Mouse (Mus musculus) hindbrain, postnatal 0 days (tissue): ENCODE data around the gene Nek8. TPM values are rescaled to one million over a fixed set of nuclear protein-coding genes. Genes with fewer than 3 reads are reported as not detected.
"Not testable (repeated sequence)": the region's sequence is repeated elsewhere in the genome, so short reads cannot be mapped to it uniquely, and the experiment has no call there.

Source experiments
- ATAC-seq: fragments of 200-750 bp; cut with Nextera tagmentation; 2 replicates; pipeline ENCODE4 v1.8.0; 2017; ENCODE audit warnings: mild to moderate bottlenecking, moderate TSS enrichment, moderate library complexity
- DNase-seq: peaks from one replicate; pipeline ENCODE4 v3.0.0-alpha.2; 2015; ENCODE audit warnings: low spot score
- H3K27ac ChIP-seq: fragments of 300-500 bp; sonication (generic); 2 replicates; pipeline ENCODE4 v1.5.1; 2014; ENCODE audit warnings: mild to moderate bottlenecking
- H3K27me3 ChIP-seq: fragments of 300-500 bp; sonication (generic); 2 replicates; pipeline ENCODE4 v1.6.1; 2014; ENCODE audit warnings: low read length, mixed read lengths; ENCODE audit not compliant: insufficient read depth
- H3K36me3 ChIP-seq: fragments of 300-500 bp; sonication (generic); 2 replicates; pipeline ENCODE4 v1.6.1; 2014; ENCODE audit warnings: low read length, mixed read lengths; ENCODE audit not compliant: insufficient read depth
- H3K4me1 ChIP-seq: fragments of 300-500 bp; sonication (generic); 2 replicates; pipeline ENCODE4 v1.6.1; 2014; ENCODE audit warnings: antibody characterized with exemption, low read length, mixed read lengths; ENCODE audit not compliant: insufficient read depth
- H3K4me2 ChIP-seq: fragments of 300-500 bp; sonication (generic); 2 replicates; pipeline ENCODE4 v1.6.1; 2014; ENCODE audit warnings: low read depth, mild to moderate bottlenecking, low read length, moderate library complexity, mixed read lengths
- H3K4me3 ChIP-seq: fragments of 300-500 bp; sonication (generic); 2 replicates; pipeline ENCODE4 v1.5.1; 2014; ENCODE audit warnings: low read length
- H3K9ac ChIP-seq: fragments of 300-500 bp; sonication (generic); replicated peaks from 2 replicates; pipeline ENCODE4 v1.6.1; 2014; ENCODE audit warnings: mild to moderate bottlenecking, low read length, moderate library complexity, mixed read lengths
- H3K9me3 ChIP-seq: fragments of 300-500 bp; sonication (generic); 2 replicates; pipeline ENCODE4 v1.6.1; 2016; ENCODE audit warnings: low read length, mixed read lengths
- CTCF ChIP-seq: IDR thresholded peaks from 2 replicates; pipeline ENCODE4 v1.5.1; 2016; ENCODE audit warnings: antibody characterized with exemption, control low read depth, low read depth
- WGBS: fragments of 180-500 bp; shearing (Covaris S2); extraction: QIAGEN DNeasy Blood & Tissue Kit; methylation state at CpG from one replicate; pipeline ENCODE4 v1.1.7; 2014; 5-methylcytosine and 5-hydroxymethylcytosine counted together
- polyA plus RNA-seq: library from polyadenylated mRNA; unstranded; fragments of >200 nt; fragmentation: Nextera tagmentation; extraction: Ambion mirVana; gene quantifications from 2 replicates; pipeline ENCODE4 v1.2.1, GENCODE M21; 2015
- total RNA-seq: library from RNA; depleted of rRNA; stranded (reverse); fragments of >200 nt; gene quantifications from 2 replicates; pipeline ENCODE4 v1.2.3, GENCODE M21; 2014

Gene Nek8
- total and polyA plus RNA-seq, 2 experiments from 2014 or later, result 7.3 to 11.8 TPM

DNA sequence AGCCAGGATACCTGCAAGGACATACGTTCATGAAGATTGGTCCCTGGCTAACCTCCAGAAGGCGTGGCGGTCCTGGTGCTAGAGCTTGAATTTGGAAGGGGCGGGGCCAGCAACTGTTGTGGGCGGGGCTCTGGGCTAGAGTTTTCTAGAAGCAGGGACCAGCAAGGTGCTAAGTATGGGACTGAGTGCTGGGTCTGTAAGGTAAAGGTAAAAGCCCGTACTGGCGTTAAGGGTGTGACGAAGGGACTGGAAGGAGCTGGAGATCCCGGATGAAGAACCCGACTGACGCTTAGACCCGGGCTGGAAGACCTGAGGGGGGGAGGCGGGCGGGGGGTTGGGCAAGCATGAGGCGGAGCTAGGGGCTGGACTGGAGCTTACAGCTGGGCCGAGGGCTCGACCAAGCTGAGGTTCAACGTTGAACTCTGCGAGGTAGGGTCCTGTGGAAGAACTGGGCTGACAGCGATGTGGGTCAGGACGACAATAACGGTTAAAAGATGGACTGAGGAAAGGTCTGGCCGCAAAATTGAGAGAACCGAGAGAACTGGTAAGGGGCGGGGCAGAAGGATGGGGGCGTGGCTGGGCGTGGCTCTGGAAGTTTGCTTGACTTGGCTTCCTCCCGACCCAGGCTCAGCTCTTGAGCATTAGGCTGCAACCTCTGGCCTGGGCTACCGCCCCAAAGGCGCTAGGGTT is 18.1 kb upstream of the Nek8 start:
- Histone ChIP-seq H3K4me3 (peak overlapping the region; percentile 36), H3K9me3 (no peaks in the 10 kb centered on the region), H3K36me3 (peaks cover 18% of the 10 kb centered on the region; the same call in 1 of the 2 replicates), H3K27me3 (no peaks in the 10 kb centered on the region), H3K9ac (peak overlapping the region; percentile 41), H3K4me2 (peak overlapping the region; percentile 58), H3K27ac (no peak overlapping the region), H3K4me1 (peaks cover 9% of the 10 kb centered on the region; the same call in 1 of the 2 replicates)
- ATAC-seq, result peak; percentile 71
- peak; percentile 68 for DNase-seq
- 4% methylated on average over 30 of the region's 30 CpGs for WGBS
- TF ChIP-seq CTCF, result no peak

- H3K9me3 ChIP-seq, result no peaks in the 10 kb centered on the region
- no peak within 1 kb of the TSS for H3K27ac ChIP-seq
- H3K4me1 ChIP-seq, result peaks cover 11% of the 10 kb centered on the region; the same call in 1 of the 2 replicates
- H3K9ac ChIP-seq, result no peak within 1 kb of the TSS
- ATAC-seq, result no peak
- no peaks in the 10 kb centered on the region for H3K27me3 ChIP-seq
- TF ChIP-seq CTCF, result no peak
- DNase-seq, result no peak
- 71% methylated on average over 1 of the region's 1 CpGs for WGBS
- H3K4me3 ChIP-seq, result peak within 1 kb of the TSS; percentile 36
- peaks cover 18% of the 10 kb centered on the region; the same call in 1 of the 2 replicates for H3K36me3 ChIP-seq
- peak within 1 kb of the TSS; percentile 58 for H3K4me2 ChIP-seq
Observed at GRCm38 (mm10) chr11:78193113-78193512, 16.6 kb upstream of the Nek8 start, which contains the start of gene Proca1. TSS of gene Proca1 (plus strand) at chr11:78193392.

DNA sequence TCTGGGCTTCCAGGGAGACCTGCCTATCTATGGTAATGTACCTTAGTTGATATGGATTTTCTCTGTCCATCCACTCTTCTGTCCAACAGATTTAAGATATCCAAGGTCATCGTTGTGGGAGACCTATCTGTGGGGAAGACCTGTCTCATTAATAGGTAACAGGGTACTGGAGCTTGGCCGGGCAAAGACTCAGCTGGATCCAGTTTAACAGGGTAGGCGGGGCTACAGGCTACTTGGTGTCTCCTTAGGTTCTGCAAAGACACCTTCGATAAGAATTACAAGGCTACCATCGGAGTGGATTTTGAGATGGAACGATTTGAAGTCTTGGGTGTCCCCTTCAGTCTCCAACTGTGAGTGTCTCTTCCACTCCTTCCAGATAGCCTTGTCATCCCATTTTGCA is 13.6 kb upstream of the Nek8 start:
- Histone ChIP-seq H3K4me2 (peak overlapping the region; percentile 72), H3K9me3 (no peaks in the 10 kb centered on the region), H3K27ac (peak overlapping the region; percentile 95; the same call in 1 of the 2 replicates), H3K36me3 (peaks cover 18% of the 10 kb centered on the region; the same call in 1 of the 2 replicates), H3K4me1 (peaks cover 11% of the 10 kb centered on the region; the same call in 1 of the 2 replicates), H3K4me3 (peak overlapping the region; percentile 69; the same call in 1 of the 2 replicates), H3K9ac (peak overlapping the region; percentile 93; the same call in 1 of the 2 replicates), H3K27me3 (no peaks in the 10 kb centered on the region)
- no peak for TF ChIP-seq CTCF
- ATAC-seq (no peak), DNase-seq (no peak)
- 70% methylated on average over 6 of the region's 6 CpGs for WGBS

- H3K4me1 ChIP-seq, result 0 out of 2 replicates have a peak, but pooled peaks cover 6% of the 10 kb centered on the region
- WGBS, result under 1% methylated on average over 36 of the region's 42 CpGs
- H3K9ac ChIP-seq, result peak overlapping the region; percentile 93
- peak overlapping the region; percentile 72 for H3K4me2 ChIP-seq
- H3K36me3 ChIP-seq, result peaks cover 18% of the 10 kb centered on the region; the same call in 1 of the 2 replicates
- peak overlapping the region; percentile 69 for H3K4me3 ChIP-seq
- peak; percentile 88 for DNase-seq
- ATAC-seq, result peak; percentile 83
- H3K27me3 ChIP-seq, result no peaks in the 10 kb centered on the region
- peak overlapping the region; percentile 95 for H3K27ac ChIP-seq
- no peak for TF ChIP-seq CTCF
- H3K9me3 ChIP-seq, result no peaks in the 10 kb centered on the region
Observed at GRCm38 (mm10) chr11:78189234-78190040, 13.0 kb upstream of the Nek8 start.

- under 1% methylated on average over 77 of the region's 80 CpGs for WGBS
- peak; percentile 84 for ATAC-seq
- peak within 1 kb of the TSS; percentile 93 for H3K9ac ChIP-seq
- no peaks in the 10 kb centered on the region for H3K27me3 ChIP-seq
- peak within 1 kb of the TSS; percentile 95 for H3K27ac ChIP-seq
- DNase-seq, result peak; percentile 87
- no peaks in the 10 kb centered on the region for H3K9me3 ChIP-seq
- peak within 1 kb of the TSS; percentile 72 for H3K4me2 ChIP-seq
- peaks cover 18% of the 10 kb centered on the region; the same call in 1 of the 2 replicates for H3K36me3 ChIP-seq
- H3K4me3 ChIP-seq, result peak within 1 kb of the TSS; percentile 69
- 0 out of 2 replicates have a peak, but pooled peaks cover 6% of the 10 kb centered on the region for H3K4me1 ChIP-seq
- TF ChIP-seq CTCF, result peak; percentile 11; the same call in 1 of the 2 replicates
Observed at GRCm38 (mm10) chr11:78188331-78189233, 12.1 kb upstream of the Nek8 start, which contains the start of gene Rab34. TSS of gene Rab34 (plus strand) at chr11:78188430.

DNA sequence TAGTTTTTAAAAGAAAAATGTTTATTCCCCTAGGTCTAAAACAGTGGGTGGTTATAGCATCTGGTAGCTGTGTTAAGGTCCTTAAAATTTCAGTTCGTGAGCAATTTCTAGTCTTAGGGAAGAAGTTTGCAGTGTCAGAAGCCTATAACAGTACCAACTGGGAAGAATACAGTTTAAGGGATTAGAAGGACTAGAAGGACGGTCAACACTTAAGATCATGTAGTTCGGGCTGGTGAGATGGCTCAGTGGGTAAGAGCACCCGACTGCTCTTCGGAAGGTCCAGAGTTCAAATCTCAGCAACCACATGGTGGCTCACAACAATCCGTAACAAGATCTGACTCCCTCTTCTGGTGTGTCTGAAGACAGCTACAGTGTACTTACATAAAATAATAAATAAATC is 8.2 kb upstream of the Nek8 start:
- peaks cover 11% of the 10 kb centered on the region for H3K4me1 ChIP-seq
- H3K4me3 ChIP-seq, H3K9me3 ChIP-seq, ATAC-seq, H3K27ac ChIP-seq, H3K27me3 ChIP-seq, DNase-seq, H3K4me2 ChIP-seq, H3K9ac ChIP-seq: not testable (repeated sequence)
- 92% methylated on average over 6 of the region's 6 CpGs for WGBS
- H3K36me3 ChIP-seq, result peaks cover 18% of the 10 kb centered on the region
